Mouse (Mus musculus) left cerebral cortex, adult 8-10 months (tissue): ENCODE measurements around the gene Evc. TPM values are rescaled to one million over a fixed set of nuclear protein-coding genes. Genes with fewer than 3 reads are reported as not detected.

Experiments used
- DNase-seq, 2 experiments: peaks; one replicate each; pipeline ENCODE4 v3.0.0; 2022; ENCODE audit warnings: low spot score in 2 of 2
- total RNA-seq, 4 experiments: library from RNA; stranded (reverse); gene quantifications; 2 replicates each; pipeline ENCODE4 v1.2.4; 2022

Gene Evc
- total RNA-seq, 4 experiments from 2014 or later, result 7.8 to 11.8 (median 8.4) TPM

- no peak for DNase-seq
Observed at GRCm38 (mm10) chr5:37312980-37313722, 23.5 kb downstream of the Evc start.

- no peak for DNase-seq
Observed at GRCm38 (mm10) chr5:37310026-37310425, 26.7 kb downstream of the Evc start.

GRCm38 (mm10) chr5:37298370-37298769 is 38.3 kb downstream of the Evc start:
- no peak for DNase-seq

GRCm38 (mm10) chr5:37296717-37297116 is 40.0 kb downstream of the Evc start:
- no peak for DNase-seq

GRCm38 (mm10) chr5:37290983-37291382 is 45.7 kb downstream of the Evc start:
- DNase-seq, result peak in 1 of 2 experiments; percentile 37

- no peak for DNase-seq
Observed at GRCm38 (mm10) chr5:37289236-37289635, 47.5 kb downstream of the Evc start.

GRCm38 (mm10) chr5:37288374-37288773 is 48.3 kb downstream of the Evc start:
- peak in 1 of 2 experiments; percentile 56 for DNase-seq

GRCm38 (mm10) chr5:37281021-37281420 is 55.7 kb downstream of the Evc start:
- no peak for DNase-seq

GRCm38 (mm10) chr5:37263816-37264215 is 72.9 kb downstream of the Evc start:
- no peak for DNase-seq

GRCm38 (mm10) chr5:37261734-37262133 is 75.0 kb downstream of the Evc start:
- DNase-seq, result no peak

GRCm38 (mm10) chr5:37257243-37257642 is 79.5 kb downstream of the Evc start:
- no peak for DNase-seq

GRCm38 (mm10) chr5:37256823-37257222 is 79.9 kb downstream of the Evc start:
- no peak for DNase-seq

GRCm38 (mm10) chr5:37254523-37254922 is 82.2 kb downstream of the Evc start:
- no peak for DNase-seq

- peak in 1 of 2 experiments; percentile 72 for DNase-seq
Observed at GRCm38 (mm10) chr5:37252101-37252804, 84.4 kb downstream of the Evc start.

- no peak for DNase-seq
Observed at GRCm38 (mm10) chr5:37251596-37251995, 85.1 kb downstream of the Evc start.

- no peak for DNase-seq
Observed at GRCm38 (mm10) chr5:37248870-37249269, 87.8 kb downstream of the Evc start.

GRCm38 (mm10) chr5:37247456-37247855 is 89.2 kb downstream of the Evc start:
- no peak for DNase-seq

GRCm38 (mm10) chr5:37246138-37246910 is 90.4 kb downstream of the Evc start:
- DNase-seq, result no peak

- peak in 1 of 2 experiments; percentile 78 for DNase-seq
Observed at GRCm38 (mm10) chr5:37245651-37246050, 91.0 kb downstream of the Evc start.

- no peak for DNase-seq
Observed at GRCm38 (mm10) chr5:37244666-37245242, 91.9 kb downstream of the Evc start.

GRCm38 (mm10) chr5:37244161-37244560 is 92.5 kb downstream of the Evc start:
- peak in 1 of 2 experiments; percentile 75 for DNase-seq
